Mouse (Mus musculus): ENCODE results near the gene B4galnt3.

GRCm38 (mm10) chr6:120187587-120188176 is 106.7 kb downstream of the B4galnt3 start:
- TF ChIP-seq CTCF (IDR thresholded peaks at IDR 0.05; ENCODE audit: low read depth) (no peak), EP300 (IDR thresholded peaks at IDR 0.05; ENCODE audit: low read depth) (no peak)
